Mouse (Mus musculus) ES-E14 (cell line): ENCODE results near the gene Arl16.

Experiments used
- MAFK ChIP-seq: IDR thresholded peaks from 2 replicates; pipeline ENCODE4 v1.6.1; 2014; ENCODE audit warnings: mild to moderate bottlenecking, low read depth, low read length, inconsistent platforms; ENCODE audit not compliant: insufficient read depth
- ZC3H11A ChIP-seq: IDR thresholded peaks from 2 replicates; pipeline ENCODE4 v1.6.1; 2012; ENCODE audit warnings: low read depth, mild to moderate bottlenecking, inconsistent platforms, low read length, borderline replicate concordance
- ZNF384 ChIP-seq: IDR thresholded peaks from 2 replicates; pipeline ENCODE4 v1.6.1; 2012; ENCODE audit warnings: low read depth, low read length, inconsistent platforms

DNA sequence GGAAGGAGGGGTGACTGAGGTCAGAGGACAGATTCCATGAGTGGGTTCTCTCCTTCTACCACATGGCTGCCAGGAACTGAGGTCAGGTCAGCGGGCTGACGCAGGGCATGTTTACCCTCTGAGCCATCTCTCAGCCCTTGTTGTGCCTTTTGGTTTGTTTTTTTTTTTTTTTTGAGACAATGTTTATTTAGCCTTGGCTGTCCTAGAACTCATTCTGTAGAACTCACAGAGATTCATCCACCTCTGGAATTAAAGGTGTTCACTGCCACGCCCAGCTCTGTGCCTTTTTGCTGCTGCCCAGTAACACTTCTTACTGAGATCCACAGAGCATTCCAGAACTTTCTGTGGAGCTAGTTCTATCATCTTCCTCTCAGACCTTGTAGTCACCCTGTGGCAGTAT, 38.3 kb upstream of the Arl16 start:
- TF ChIP-seq ZC3H11A: no peak
- no peak for TF ChIP-seq MAFK
- no peak for TF ChIP-seq ZNF384
